Mouse (Mus musculus) erythroblast, embryonic 14.5 days (primary cell): Measurements from ENCODE around the gene Zfhx3.

Source experiments
- GATA1 ChIP-seq: IDR thresholded peaks from 2 replicates; pipeline ENCODE4 v1.6.1; 2012; ENCODE audit warnings: low read length, inconsistent platforms, mixed read lengths
- TAL1 ChIP-seq: IDR thresholded peaks from 3 replicates; pipeline ENCODE4 v1.6.1; 2012; ENCODE audit warnings: low read length, inconsistent platforms, mixed read lengths

DNA sequence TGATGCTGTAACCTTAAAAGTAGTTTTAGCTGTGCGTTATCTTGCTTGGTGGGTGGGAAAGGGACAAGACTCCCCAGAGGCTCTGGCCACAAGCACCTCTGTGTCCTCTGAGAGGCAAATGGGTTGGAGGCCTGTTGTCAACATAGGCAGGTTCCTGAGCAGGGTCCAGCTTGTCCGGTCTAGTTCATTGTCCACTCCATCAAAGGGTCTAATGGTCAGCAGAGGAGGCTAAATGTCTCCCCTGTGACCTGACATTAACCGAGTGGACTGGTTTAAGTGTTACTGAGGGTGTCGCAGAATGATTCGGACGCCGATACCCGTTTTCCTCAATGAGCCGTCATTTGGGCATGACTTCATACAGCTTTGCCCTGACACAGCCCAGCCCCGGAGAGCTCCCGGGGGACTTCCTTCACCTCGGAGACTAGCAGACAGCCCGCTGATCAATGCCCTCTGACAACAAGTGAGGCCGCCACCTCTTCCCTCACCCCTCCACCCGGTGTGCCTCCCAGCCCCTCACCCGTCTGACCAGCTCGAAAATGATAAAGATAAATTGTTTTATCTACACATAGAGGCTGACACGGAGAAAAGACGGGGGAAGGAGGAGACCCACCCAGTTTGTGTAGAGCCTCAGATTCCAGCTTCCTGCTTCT, 298.7 kb downstream of the Zfhx3 start:
- TF ChIP-seq GATA1: no peak
- no peak for TF ChIP-seq TAL1
